Mouse (Mus musculus) cerebral cortex, adult 2 months (tissue): ENCODE measurements around the gene Grik4.

Source experiments
- WGBS: fragments of 180-500 bp; shearing (Covaris S2); methylation state at CpG from one replicate; pipeline ENCODE4 v1.1.7; 2018; 5-methylcytosine and 5-hydroxymethylcytosine counted together

Gene Grik4

DNA sequence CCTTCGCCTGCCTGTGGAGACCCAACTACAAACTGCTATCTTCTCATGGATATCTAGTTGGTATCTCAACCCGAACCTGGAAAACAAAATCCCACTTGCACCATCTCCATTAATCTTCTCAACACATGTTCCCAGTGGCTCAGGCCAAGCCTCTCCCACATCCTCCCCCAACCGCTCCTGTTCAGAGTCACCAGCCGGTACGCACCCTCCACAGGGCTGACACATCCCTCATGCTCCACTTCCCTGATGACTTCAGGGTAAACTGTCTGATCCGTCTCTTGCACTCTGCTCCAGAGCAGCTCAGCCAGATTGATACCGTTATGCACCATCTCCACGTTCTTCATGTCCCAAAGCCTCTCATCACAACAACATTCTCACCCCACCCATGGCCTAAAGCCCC lies 198.3 kb downstream of the Grik4 start:
- WGBS, result 75% methylated on average over 8 of the region's 8 CpGs

DNA sequence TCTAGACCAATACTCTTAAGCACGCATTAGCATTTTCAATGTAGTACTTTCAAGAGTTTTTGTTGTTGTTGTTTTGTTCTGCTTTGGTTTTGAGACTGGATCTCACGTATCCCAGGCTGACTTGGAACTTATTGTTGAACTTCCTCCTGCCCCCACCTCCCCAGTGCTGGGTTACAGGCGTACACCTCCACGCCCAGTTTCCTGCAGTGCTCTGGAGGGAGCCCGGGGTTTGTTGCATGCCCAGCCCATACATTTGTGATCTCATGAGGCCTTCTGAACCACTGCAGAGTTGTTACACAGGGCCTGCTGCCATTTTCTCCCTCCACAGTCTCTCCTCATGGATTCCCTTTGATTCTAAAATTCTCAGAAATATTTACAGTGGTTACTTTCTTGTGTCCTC lies 201.9 kb downstream of the Grik4 start:
- WGBS, result 69% methylated on average over 5 of the region's 5 CpGs

DNA sequence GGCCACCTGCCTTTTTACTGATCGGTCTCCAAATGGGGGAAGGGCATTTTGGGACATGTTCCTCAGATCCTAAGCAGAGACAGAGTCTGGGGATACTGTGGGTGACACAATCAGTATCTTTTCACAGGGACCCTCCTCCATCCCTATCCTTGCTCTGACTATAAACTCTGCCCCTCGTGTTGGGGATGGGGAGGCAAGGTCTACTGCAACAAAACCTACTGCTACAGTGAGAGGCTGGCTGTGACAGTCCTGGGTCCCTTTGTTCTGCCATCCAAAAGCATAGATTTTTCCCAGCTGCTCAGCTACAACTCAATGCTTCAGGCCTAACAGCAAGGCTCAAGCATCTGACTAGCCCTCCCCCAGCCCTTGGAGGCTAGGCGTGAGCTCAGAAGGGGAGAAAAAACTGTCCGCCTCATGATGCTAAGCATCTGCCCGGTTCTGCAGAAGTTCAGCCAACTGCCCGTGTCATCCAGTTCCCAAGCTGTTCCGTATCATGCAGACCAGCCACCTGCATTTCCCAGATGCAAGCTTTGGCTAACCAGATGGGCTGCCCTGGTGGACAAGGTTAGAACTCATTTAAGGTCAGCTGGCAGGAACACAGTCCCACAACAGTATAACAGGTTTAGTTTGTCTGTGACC lies 207.5 kb downstream of the Grik4 start:
- 64% methylated on average over 7 of the region's 7 CpGs for WGBS

DNA sequence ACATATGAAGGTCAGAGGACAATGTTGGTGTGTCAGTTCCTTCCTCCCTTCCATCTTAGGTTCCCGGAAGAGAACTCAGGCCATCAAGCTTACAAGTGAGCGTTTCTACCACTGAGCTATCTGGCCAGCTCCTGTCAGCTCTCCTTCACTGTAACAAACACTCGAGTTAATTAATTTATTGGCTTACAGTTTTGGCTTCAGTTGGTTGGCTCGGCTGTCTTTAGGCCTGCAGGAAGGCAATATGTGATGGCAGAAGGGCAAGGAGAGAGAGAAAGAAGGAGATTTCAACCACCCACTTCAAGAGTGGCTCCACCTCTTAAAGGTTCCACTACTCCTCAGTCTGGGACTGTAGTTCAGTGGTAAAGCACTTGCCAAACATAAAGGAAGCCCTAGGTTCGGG lies 209.2 kb downstream of the Grik4 start:
- 65% methylated on average over 5 of the region's 5 CpGs for WGBS

DNA sequence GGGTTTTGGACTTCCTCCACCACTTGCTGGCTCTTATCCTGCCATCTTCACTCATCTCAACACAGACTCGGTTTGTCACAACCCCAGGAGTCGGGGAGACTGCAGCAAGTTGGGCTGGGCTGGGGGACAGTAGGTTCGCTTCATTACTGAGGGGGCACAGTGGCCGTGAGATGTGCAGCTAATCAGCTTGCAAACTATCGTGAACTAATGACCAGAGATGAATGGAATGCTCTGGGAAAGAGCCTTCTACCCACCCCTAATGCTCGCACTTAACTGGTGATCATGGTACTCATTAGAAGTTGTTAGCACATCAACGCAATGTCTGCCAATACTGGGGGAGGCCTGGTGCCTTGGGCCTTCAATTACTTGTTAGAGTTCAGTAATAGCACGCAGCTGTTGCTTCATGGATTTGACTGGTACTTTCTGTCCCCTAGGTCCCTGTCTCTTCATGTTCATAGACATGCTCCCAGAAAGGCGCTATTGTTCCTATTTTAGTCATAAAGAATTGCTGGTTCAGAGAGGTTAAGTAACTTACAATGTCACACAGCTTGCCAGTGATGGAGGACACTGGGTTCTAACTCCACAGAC lies 211.5 kb downstream of the Grik4 start:
- 68% methylated on average over 9 of the region's 9 CpGs for WGBS

DNA sequence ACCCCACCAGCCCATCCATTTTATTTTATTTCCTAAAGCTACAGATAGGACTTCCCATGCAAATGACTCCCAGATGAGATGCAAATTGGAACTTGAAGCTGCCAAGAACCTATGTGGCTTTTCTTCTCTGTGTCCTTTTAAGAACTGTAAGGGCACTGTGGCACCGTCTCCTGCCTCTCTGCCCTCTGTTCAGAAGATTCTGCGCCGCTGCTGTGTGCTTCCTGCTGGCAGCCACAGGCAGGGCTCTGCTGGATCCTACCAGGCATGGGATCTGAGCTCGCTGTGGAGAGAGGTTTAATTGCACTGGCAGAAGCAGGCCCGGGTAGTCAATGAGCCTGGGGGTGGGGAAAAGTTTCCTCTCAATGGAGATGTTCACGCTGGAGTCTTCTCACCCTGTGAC lies 215.8 kb downstream of the Grik4 start:
- WGBS, result 43% methylated on average over 6 of the region's 6 CpGs

GRCm38 (mm10) chr9:42727661-42728060 lies 216.6 kb downstream of the Grik4 start:
- 93% methylated on average over 6 of the region's 6 CpGs for WGBS

DNA sequence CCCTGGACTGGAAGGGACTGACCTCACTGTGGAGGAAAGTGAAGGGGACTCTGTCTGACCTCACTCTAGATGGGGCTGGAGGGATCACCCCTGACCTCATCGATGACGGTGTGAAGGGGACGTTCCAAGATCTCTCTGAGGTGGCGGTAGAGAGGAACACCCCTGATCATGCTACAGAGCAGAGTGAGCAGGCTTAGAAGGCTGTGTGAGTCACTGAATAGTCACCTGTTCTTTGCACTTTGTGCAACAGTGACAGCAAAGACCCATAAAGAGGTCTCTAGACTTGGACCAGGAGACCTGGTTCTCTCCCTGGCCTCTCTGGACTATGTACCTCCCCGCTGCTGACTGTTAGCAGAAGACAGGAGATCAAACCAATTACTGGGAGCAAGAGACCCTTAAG lies 217.1 kb downstream of the Grik4 start:
- 91% methylated on average over 5 of the region's 5 CpGs for WGBS

DNA sequence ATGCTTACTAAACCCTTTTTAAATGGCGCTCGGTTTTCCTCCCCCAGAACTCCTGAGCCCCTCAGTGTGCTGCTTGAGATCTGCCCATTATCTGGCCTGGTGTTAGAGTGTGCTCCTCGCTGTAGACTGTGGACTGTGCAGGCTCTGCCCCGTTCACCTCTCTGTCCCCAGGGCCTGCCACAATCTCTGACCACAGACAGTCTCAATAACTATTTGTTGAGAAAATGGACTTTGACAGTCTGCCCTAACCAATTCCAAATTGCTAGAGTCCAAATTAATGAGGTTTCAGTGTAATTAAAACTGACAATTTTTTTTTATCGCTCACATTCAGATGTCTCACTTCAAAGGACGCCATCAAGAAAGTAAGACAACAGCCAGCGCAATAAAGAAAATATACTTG lies 220.2 kb downstream of the Grik4 start:
- WGBS, result 82% methylated on average over 7 of the region's 7 CpGs

DNA sequence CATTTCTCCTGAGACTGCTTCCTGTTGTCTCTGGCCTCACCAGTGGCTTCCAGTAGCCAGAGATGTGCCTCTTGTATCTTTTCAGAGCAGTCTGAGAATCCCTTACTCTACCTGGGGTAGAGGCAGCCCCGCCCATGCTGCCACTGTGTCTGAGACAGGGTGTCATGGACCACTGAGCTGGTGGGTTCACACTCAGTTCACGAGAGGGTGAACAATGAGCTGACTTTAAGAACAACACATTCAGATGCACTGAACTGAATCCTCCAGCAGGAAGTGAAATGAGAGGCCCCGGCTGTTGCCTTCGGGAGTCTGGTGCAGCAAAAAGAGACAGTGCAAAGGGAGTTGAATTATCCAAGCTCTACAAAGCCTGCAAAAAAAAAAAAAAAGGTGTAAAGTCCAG lies 221.8 kb downstream of the Grik4 start:
- WGBS, result 50% methylated on average over 4 of the region's 4 CpGs

DNA sequence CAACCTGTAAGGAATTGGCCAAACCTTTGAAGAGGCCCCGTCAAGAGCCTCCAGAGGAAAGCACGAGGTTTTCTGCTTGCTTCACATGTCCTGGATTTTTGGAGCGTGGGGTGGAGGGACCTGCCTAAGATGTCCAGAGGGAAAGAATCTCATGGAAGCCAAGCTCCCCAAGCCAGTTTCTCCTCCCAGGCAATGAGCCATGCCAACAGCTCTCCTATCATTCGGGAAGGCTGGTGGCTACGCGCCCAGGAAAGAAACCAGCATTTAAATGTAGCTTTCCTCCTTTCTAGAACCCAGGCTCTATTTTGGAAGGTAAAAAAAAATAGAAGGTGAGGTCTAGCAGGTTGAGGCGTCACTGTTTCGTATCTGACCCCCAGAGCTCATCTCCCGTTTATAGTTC lies 222.6 kb downstream of the Grik4 start:
- 56% methylated on average over 9 of the region's 9 CpGs for WGBS

- 73% methylated on average over 4 of the region's 4 CpGs for WGBS
Measured at GRCm38 (mm10) chr9:42721146-42721545, 223.1 kb downstream of the Grik4 start.

DNA sequence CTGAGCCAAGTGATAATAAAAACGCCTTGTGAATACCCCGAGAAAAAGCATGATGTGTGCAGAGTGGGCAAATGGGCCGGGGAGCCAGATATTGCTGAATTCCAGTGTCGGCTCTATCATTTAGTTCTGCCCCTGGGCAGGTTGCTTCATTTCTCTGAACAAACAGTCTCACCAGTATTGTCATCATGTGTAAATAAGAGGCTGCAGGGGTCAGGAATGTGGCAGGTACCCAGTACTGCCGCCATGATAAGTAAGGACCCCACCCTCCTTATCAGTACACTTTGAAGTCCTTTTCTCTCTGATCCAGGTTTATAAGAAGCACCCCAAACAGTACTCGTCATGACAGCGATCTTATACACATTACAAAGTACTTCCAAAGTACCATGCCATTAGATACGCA lies 230.4 kb downstream of the Grik4 start:
- 93% methylated on average over 8 of the region's 8 CpGs for WGBS

GRCm38 (mm10) chr9:42705848-42706247 lies 238.4 kb downstream of the Grik4 start:
- WGBS, result 78% methylated on average over 7 of the region's 7 CpGs

DNA sequence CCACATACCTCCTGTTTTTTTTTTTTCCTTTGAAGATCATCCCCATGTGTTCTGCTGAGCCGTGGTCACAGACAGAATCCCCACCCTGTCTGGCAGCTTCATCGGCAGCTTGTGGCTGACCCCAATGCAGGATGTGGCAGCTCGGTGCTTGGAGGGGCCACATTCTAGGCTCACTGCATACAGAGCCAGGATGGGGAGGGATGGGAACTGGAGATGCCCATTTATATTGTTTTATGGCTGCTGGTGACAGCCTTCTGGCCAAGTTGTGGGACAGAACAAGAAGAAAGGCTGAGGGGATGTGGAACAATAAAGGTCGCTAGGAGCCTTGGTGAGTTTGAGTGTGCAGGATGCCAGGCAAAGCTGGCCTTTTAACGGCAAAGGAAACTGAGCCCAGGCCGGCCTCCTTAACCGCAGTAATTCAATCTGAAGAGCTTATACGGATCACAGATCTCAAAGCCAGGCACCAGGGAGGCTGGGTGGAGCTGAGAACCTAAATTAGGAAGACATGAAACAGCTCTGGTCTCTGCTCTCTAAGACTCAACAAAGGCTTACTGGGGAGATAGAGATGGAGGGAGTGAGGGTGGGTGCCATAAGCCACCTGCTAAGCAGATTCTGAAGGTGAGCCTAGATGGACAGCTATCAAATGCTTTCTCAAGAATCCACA lies 241.0 kb downstream of the Grik4 start:
- WGBS, result 65% methylated on average over 8 of the region's 8 CpGs

GRCm38 (mm10) chr9:42702231-42703132 lies 241.8 kb downstream of the Grik4 start:
- WGBS, result 94% methylated on average over 11 of the region's 11 CpGs

DNA sequence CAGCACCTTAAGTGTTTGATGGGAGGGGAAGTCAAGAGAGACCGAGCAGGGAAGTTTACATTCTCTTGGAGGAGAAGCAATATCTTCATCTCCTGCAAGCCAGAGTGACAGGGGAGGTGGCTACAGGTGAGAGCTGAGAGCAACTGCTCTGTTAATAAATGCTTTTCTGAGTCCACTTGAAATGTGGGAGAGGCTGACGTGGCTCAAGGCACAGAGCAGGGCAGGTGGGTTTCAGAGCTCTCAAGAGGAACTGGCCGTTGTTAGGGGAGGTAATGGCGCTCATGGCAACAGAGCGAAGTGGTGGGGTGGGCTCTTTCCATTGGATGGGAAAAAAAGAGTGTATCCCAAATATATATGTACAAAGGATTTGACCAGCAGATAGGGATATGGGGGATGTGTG lies 242.6 kb downstream of the Grik4 start:
- 95% methylated on average over 5 of the region's 5 CpGs for WGBS

DNA sequence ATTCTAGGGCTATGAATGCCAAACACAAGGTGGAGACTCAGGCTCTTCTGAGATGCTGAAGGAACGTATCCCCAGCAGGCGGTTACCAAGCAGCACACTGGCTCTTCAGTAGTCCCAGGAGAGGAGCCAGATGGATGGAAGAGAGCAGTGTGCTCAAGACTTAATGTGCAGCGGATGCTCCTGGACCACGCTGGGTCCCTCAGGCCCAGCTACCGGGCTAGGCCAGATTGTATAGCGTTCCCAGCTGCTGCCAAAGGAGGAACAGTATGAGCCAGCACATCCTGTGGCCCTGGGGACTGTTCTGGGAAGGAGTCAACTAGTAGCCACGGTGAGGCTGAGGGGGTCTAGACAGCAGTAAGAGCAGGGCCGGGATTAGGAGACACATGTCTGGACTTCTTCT lies 251.3 kb downstream of the Grik4 start:
- WGBS, result 76% methylated on average over 8 of the region's 8 CpGs

GRCm38 (mm10) chr9:42688143-42688542 lies 256.1 kb downstream of the Grik4 start:
- 36% methylated on average over 4 of the region's 4 CpGs for WGBS

DNA sequence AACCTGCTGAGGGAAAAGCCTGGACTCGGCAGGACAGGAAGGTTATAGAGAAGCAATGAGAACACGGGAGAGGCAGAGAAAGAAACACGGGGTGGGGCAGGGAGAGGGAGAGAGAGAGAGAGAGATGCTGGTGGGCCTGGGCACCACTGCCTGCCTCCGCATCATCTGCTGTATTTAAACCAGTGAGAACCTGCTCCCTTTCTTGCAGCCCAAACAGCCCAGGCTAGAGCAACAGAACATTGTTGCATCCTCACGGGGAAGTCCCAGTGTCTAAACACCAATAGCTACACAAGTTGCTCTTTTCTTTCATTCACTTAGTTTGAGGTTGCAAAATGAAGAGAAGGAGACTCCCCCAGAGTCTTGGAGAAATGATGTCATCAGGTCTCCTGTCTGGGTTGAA lies 258.2 kb downstream of the Grik4 start:
- WGBS, result 72% methylated on average over 5 of the region's 5 CpGs

DNA sequence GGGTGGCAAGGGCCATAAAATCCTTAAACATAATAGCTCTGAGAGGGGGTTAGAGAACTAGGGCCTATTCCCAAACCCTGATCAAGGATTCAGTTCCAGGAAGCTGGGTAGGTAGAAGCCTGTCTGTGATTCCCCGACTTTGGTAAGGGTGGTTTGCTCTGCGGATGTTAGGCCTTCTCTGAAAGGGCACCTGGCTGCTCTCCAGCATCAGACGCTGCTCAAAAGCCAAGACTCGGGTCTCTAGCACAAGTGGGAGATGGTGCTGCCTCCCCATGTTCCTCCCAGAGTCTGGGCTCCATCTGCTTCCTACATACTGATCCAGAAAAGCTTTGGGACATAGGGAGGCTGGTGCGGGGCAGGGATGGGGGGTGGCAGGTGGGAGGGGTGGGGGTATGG lies 270.3 kb downstream of the Grik4 start:
- WGBS, result 40% methylated on average over 5 of the region's 5 CpGs

GRCm38 (mm10) chr9:42673385-42674016 lies 270.8 kb downstream of the Grik4 start:
- 76% methylated on average over 12 of the region's 12 CpGs for WGBS
